Mouse (Mus musculus) cerebellum, adult 18-20 months (tissue): ENCODE results near the gene Tmem234.

Experiments used
- DNase-seq, 2 experiments: peaks; one replicate each; pipeline ENCODE4 v3.0.0; 2021

Gene Tmem234

DNA sequence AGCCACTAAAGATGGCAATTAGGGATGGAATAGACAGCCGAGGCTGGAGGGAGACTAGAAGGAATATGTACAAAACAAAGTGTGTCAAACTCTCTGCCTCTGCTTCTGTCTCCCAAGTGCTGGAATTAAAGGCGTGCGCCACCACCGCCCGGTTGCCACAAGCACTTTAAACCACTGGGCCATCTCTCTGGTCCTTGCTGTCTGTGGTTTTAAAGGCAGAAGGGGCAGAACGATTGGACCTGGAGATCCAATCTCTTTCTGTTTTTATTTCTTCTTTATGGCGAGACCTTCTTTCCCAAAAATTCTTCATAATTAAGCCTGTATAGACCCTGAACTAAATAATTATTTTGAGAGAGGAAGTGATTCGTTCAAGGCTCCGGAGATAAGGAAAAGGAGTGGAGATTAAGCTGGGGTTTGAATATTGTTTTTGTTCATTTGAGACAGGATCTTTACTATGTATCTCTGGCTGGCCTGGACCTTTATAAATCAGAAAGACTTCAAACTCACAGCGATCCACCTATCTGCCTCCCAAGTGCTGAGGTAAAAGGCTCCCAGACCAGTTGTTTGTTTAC lies 72.5 kb downstream of the Tmem234 start:
- peak in 1 of 2 experiments; percentile 15 for DNase-seq
